Mouse (Mus musculus): ENCODE data around the gene Coro7.

Gene Coro7

GRCm38 (mm10) chr16:4624074-4624473 lies 55.5 kb downstream of the Coro7 start:
- DNase-seq (ENCODE audit: extremely low spot score, low read depth, low spot score) = no peak

- DNase-seq (ENCODE audit: extremely low spot score, low read depth, low spot score) = no peak
These were observed 62.7 kb downstream of the Coro7 start for GRCm38 (mm10) chr16:4616829-4617228.

GRCm38 (mm10) chr16:4615297-4615696 lies 64.3 kb downstream of the Coro7 start:
- DNase-seq (ENCODE audit: extremely low spot score, low read depth, low spot score) = no peak

GRCm38 (mm10) chr16:4614639-4615038 lies 64.9 kb downstream of the Coro7 start:
- DNase-seq (ENCODE audit: extremely low spot score, low read depth, low spot score) = no peak

GRCm38 (mm10) chr16:4613736-4614135 lies 65.8 kb downstream of the Coro7 start:
- no peak for DNase-seq (ENCODE audit: extremely low spot score, low read depth, low spot score)

GRCm38 (mm10) chr16:4611676-4612075 lies 67.9 kb downstream of the Coro7 start:
- no peak for DNase-seq (ENCODE audit: extremely low spot score, low read depth, low spot score)

GRCm38 (mm10) chr16:4611193-4611592 lies 68.4 kb downstream of the Coro7 start:
- DNase-seq (ENCODE audit: extremely low spot score, low read depth, low spot score) = no peak

- DNase-seq (ENCODE audit: extremely low spot score, low read depth, low spot score) = no peak
These were observed 71.0 kb downstream of the Coro7 start for GRCm38 (mm10) chr16:4608532-4609059.

- DNase-seq (ENCODE audit: extremely low spot score, low read depth, low spot score) = peak; percentile 80
These were observed 71.6 kb downstream of the Coro7 start for GRCm38 (mm10) chr16:4607818-4608531.

GRCm38 (mm10) chr16:4606431-4607084 lies 73.0 kb downstream of the Coro7 start:
- DNase-seq (ENCODE audit: extremely low spot score, low read depth, low spot score) = no peak

- DNase-seq (ENCODE audit: extremely low spot score, low read depth, low spot score) = no peak
These were observed 74.0 kb downstream of the Coro7 start for GRCm38 (mm10) chr16:4605514-4606131.

GRCm38 (mm10) chr16:4604293-4604837 lies 75.2 kb downstream of the Coro7 start:
- DNase-seq (ENCODE audit: extremely low spot score, low read depth, low spot score) = no peak

- DNase-seq (ENCODE audit: extremely low spot score, low read depth, low spot score) = no peak
These were observed 76.1 kb downstream of the Coro7 start for GRCm38 (mm10) chr16:4603453-4603837.

GRCm38 (mm10) chr16:4602766-4603452 lies 76.7 kb downstream of the Coro7 start:
- DNase-seq (ENCODE audit: extremely low spot score, low read depth, low spot score) = no peak

- no peak for DNase-seq (ENCODE audit: extremely low spot score, low read depth, low spot score)
These were observed 77.4 kb downstream of the Coro7 start for GRCm38 (mm10) chr16:4602189-4602588.

GRCm38 (mm10) chr16:4600701-4601310 lies 78.8 kb downstream of the Coro7 start:
- no peak for DNase-seq (ENCODE audit: extremely low spot score, low read depth, low spot score)

- no peak for DNase-seq (ENCODE audit: extremely low spot score, low read depth, low spot score)
These were observed 80.0 kb downstream of the Coro7 start for GRCm38 (mm10) chr16:4599616-4600015.

GRCm38 (mm10) chr16:4598891-4599543 lies 80.6 kb downstream of the Coro7 start:
- no peak for DNase-seq (ENCODE audit: extremely low spot score, low read depth, low spot score)

GRCm38 (mm10) chr16:4598041-4598440 lies 81.5 kb downstream of the Coro7 start:
- no peak for DNase-seq (ENCODE audit: extremely low spot score, low read depth, low spot score)

GRCm38 (mm10) chr16:4597296-4597695 lies 82.3 kb downstream of the Coro7 start:
- no peak for DNase-seq (ENCODE audit: extremely low spot score, low read depth, low spot score)
